Mouse (Mus musculus) CD4-positive, CD25-positive, alpha-beta regulatory T cell (primary cell): ENCODE results near the gene Rassf1. TPM values are rescaled to one million over a fixed set of nuclear protein-coding genes. Genes with fewer than 3 reads are reported as not detected.

ENCODE experiments used
- polyA plus RNA-seq: library from polyadenylated mRNA; unstranded; fragments of 100-300 nt; shearing (Covaris generic); gene quantifications from one replicate; pipeline ENCODE4 v1.2.1, GENCODE M21; 2017

The Rassf1 gene
- polyA plus RNA-seq = 86.1 TPM

GRCm38 (mm10) chr9:107551117-107551889, at the start of gene Rassf1:
Gene Rassf1 (plus strand): TSS chr9:107551555.

GRCm38 (mm10) chr9:107533791-107534407, 17.5 kb upstream of the Rassf1 start, which contains the start of gene Tmem115:
Gene Tmem115 (plus strand): TSS chr9:107533945.

GRCm38 (mm10) chr9:107541474-107542351, 9.6 kb upstream of the Rassf1 start, which contains the start of the genes Cyb561d2 and Nprl2:
Gene Cyb561d2 (minus strand): TSS chr9:107542193.
Gene Nprl2 (plus strand): TSS chr9:107542226.

GRCm38 (mm10) chr9:107547026-107547425, 4.3 kb upstream of the Rassf1 start, which contains the start of gene Zmynd10:
Gene Zmynd10 (plus strand): TSS chr9:107547298.

GRCm38 (mm10) chr9:107563029-107563581, 11.8 kb downstream of the Rassf1 start, which contains the start of gene Tusc2:
Gene Tusc2 (plus strand): TSS chr9:107563255.

GRCm38 (mm10) chr9:107567702-107568319, 16.5 kb downstream of the Rassf1 start, which contains the start of gene Hyal2:
Gene Hyal2 (plus strand): TSS chr9:107567945.

GRCm38 (mm10) chr9:107576357-107577107, 25.2 kb downstream of the Rassf1 start, which contains the start of gene Hyal1:
Gene Hyal1 (plus strand): TSS chr9:107576927.

GRCm38 (mm10) chr9:107578587-107578986, 27.2 kb downstream of the Rassf1 start, which contains the start of gene Naa80:
Gene Naa80 (plus strand): TSS chr9:107578887.

GRCm38 (mm10) chr9:107580501-107581317, 29.4 kb downstream of the Rassf1 start, which contains the start of gene Hyal3:
Gene Hyal3 (plus strand): TSS chr9:107580818.

GRCm38 (mm10) chr9:107586974-107587832, 35.8 kb downstream of the Rassf1 start, which contains the start of gene Ifrd2:
Gene Ifrd2 (plus strand): TSS chr9:107587642.

GRCm38 (mm10) chr9:107608741-107609432, 57.5 kb downstream of the Rassf1 start, which contains the start of gene Sema3b:
Gene Sema3b (minus strand): TSS chr9:107609229.

Other genes with a start within 250 kb of the Rassf1 start
- 29.1 TPM for gene Hemk1, start 213.2 kb upstream of the Rassf1 start, polyA plus RNA-seq
- 2.8 TPM for gene 6430571L13Rik, start 211.0 kb upstream of the Rassf1 start, polyA plus RNA-seq
- gene Cacna2d2, start 151.9 kb upstream of the Rassf1 start, polyA plus RNA-seq = 0.56 TPM
- 45.2 TPM for gene Tmem115, start 17.6 kb upstream of the Rassf1 start, polyA plus RNA-seq
- gene Cyb561d2, start 9.4 kb upstream of the Rassf1 start, polyA plus RNA-seq = 63.1 TPM
- 57.9 TPM for gene Nprl2, start 9.3 kb upstream of the Rassf1 start, polyA plus RNA-seq
- 5.0 TPM for gene Zmynd10, start 4.3 kb upstream of the Rassf1 start, polyA plus RNA-seq
- 56.9 TPM for gene Tusc2, start 11.7 kb downstream of the Rassf1 start, polyA plus RNA-seq
- 12.2 TPM for gene Hyal2, start 16.4 kb downstream of the Rassf1 start, polyA plus RNA-seq
- 5.1 TPM for gene Hyal1, start 25.4 kb downstream of the Rassf1 start, polyA plus RNA-seq
- gene Naa80, start 27.3 kb downstream of the Rassf1 start, polyA plus RNA-seq = 19.3 TPM
- gene Hyal3, start 29.3 kb downstream of the Rassf1 start, polyA plus RNA-seq = 0.67 TPM
- 25.6 TPM for gene Ifrd2, start 36.1 kb downstream of the Rassf1 start, polyA plus RNA-seq
- gene Sema3b, start 57.7 kb downstream of the Rassf1 start, polyA plus RNA-seq = not detected
- 844 TPM for gene Gnai2, start 83.8 kb downstream of the Rassf1 start, polyA plus RNA-seq
- gene Slc38a3, start 118.0 kb downstream of the Rassf1 start, polyA plus RNA-seq = not detected
- 0.67 TPM for gene Gnat1, start 128.2 kb downstream of the Rassf1 start, polyA plus RNA-seq
- gene Sema3f, start 158.9 kb downstream of the Rassf1 start, polyA plus RNA-seq = not detected
- 311 TPM for gene Rbm5, start 219.4 kb downstream of the Rassf1 start, polyA plus RNA-seq